Mouse (Mus musculus): ENCODE data around the gene Rpap2. TPM values are rescaled to one million over a fixed set of nuclear protein-coding genes. Genes with fewer than 3 reads are reported as not detected.

The Rpap2 gene
- polyA plus RNA-seq, 1 experiment: 9.7 TPM

GRCm38 (mm10) chr5:107569148-107569547 lies 28.0 kb upstream of the Rpap2 start:
- no peak overlapping the region for H3ac ChIP-seq (ENCODE audit: control insufficient read depth, insufficient read length)
- no peaks in the 10 kb centered on the region for H3K27me3 ChIP-seq (ENCODE audit: control insufficient read depth, insufficient read depth, insufficient read length)
- H3K4me3 ChIP-seq: no peak overlapping the region
- H3K4me2 ChIP-seq (ENCODE audit: low read depth): no peak overlapping the region
- TF ChIP-seq E2F4 (IDR thresholded peaks at IDR 0.05; ENCODE audit: insufficient read depth): no peak
- no peak for TF ChIP-seq SRF (IDR thresholded peaks at IDR 0.05; ENCODE audit: control insufficient read depth, insufficient read length, low read depth)
- TF ChIP-seq CEBPB (IDR thresholded peaks at IDR 0.05; ENCODE audit: insufficient read depth, poor library complexity, severe bottlenecking): no peak
- no peak for TF ChIP-seq MAX (IDR thresholded peaks at IDR 0.05; ENCODE audit: low read depth)
- TF ChIP-seq USF1 (IDR thresholded peaks at IDR 0.05; ENCODE audit: low read depth): no peak
- TF ChIP-seq MYOG (IDR thresholded peaks at IDR 0.05; ENCODE audit: control insufficient read depth in 1 of 3, insufficient read depth in 1 of 3, insufficient read length in 2 of 3, low read depth in 2 of 3): no peak
- no peak for TF ChIP-seq TCF3 (IDR thresholded peaks at IDR 0.05; ENCODE audit: insufficient read length, low read depth)
- TF ChIP-seq POLR2A (IDR thresholded peaks at IDR 0.05; ENCODE audit: insufficient read length, low read depth): no peak
- TF ChIP-seq REST (IDR thresholded peaks at IDR 0.05; ENCODE audit: insufficient read depth, insufficient read length): no peak
- TF ChIP-seq TCF12 (IDR thresholded peaks at IDR 0.05; ENCODE audit: insufficient read depth, poor library complexity, severe bottlenecking): no peak
- TF ChIP-seq POLR2AphosphoS2 (IDR thresholded peaks at IDR 0.05; ENCODE audit: insufficient read length, low read depth): no peak
- no peak for TF ChIP-seq MYOD1 (IDR thresholded peaks at IDR 0.05; ENCODE audit: control insufficient read depth in 1 of 3, insufficient read length in 2 of 3, low read depth in 2 of 3)
- H3K79me2 ChIP-seq (ENCODE audit: control insufficient read depth, insufficient read depth): no peaks in the 10 kb centered on the region
- H3K36me3 ChIP-seq (ENCODE audit: control insufficient read depth, insufficient read depth): peaks cover 3% of the 10 kb centered on the region

- H3K79me2 ChIP-seq (ENCODE audit: control insufficient read depth, insufficient read depth): no peaks in the 10 kb centered on the region
- H3K4me3 ChIP-seq: peak overlapping the region; percentile 87
- H3K4me2 ChIP-seq (ENCODE audit: low read depth): peak overlapping the region; percentile 85
- H3ac ChIP-seq (ENCODE audit: control insufficient read depth, insufficient read length): peak overlapping the region; percentile 94
- TF ChIP-seq TCF12 (IDR thresholded peaks at IDR 0.05; ENCODE audit: insufficient read depth, poor library complexity, severe bottlenecking) (no peak), MYOG (IDR thresholded peaks at IDR 0.05; ENCODE audit: control insufficient read depth in 1 of 3, insufficient read depth in 1 of 3, insufficient read length in 2 of 3, low read depth in 2 of 3) (no peak), TCF3 (IDR thresholded peaks at IDR 0.05; ENCODE audit: insufficient read length, low read depth) (no peak), POLR2A (IDR thresholded peaks at IDR 0.05; ENCODE audit: insufficient read length, low read depth) (no peak), MAX (IDR thresholded peaks at IDR 0.05; ENCODE audit: low read depth) (no peak), E2F4 (IDR thresholded peaks at IDR 0.05; ENCODE audit: insufficient read depth) (no peak), SRF (IDR thresholded peaks at IDR 0.05; ENCODE audit: control insufficient read depth, insufficient read length, low read depth) (no peak), CEBPB (IDR thresholded peaks at IDR 0.05; ENCODE audit: insufficient read depth, poor library complexity, severe bottlenecking) (no peak), POLR2AphosphoS2 (IDR thresholded peaks at IDR 0.05; ENCODE audit: insufficient read length, low read depth) (no peak), MYOD1 (IDR thresholded peaks at IDR 0.05; ENCODE audit: control insufficient read depth in 1 of 3, insufficient read length in 2 of 3, low read depth in 2 of 3) (no peak), USF1 (IDR thresholded peaks at IDR 0.05; ENCODE audit: low read depth) (no peak), REST (IDR thresholded peaks at IDR 0.05; ENCODE audit: insufficient read depth, insufficient read length) (no peak)
- H3K27me3 ChIP-seq (ENCODE audit: control insufficient read depth, insufficient read depth, insufficient read length): no peaks in the 10 kb centered on the region
- peaks cover 13% of the 10 kb centered on the region for H3K36me3 ChIP-seq (ENCODE audit: control insufficient read depth, insufficient read depth)
These were observed 1.2 kb downstream of the Rpap2 start for GRCm38 (mm10) chr5:107598380-107598779.

DNA sequence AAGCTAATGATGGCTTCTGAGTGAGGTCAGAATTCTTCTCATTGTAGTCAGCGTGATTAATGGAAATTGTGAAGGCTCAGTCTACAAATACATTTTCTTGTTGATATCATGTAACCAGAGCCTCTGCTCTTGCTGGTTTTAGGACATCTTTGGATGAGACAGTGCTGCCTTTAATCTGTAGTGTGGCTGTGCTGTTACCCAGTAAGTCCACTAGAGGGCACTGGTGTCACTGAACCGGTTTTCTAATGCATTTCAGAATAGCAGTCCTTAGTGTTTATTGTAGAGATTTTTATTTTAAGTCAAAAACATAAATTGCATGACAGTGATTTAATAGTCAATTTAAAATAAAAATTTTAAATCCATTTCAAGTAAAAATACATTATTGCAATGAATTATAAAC lies 14.1 kb downstream of the Rpap2 start:
- no peak overlapping the region for H3K4me2 ChIP-seq (ENCODE audit: low read depth)
- no peaks in the 10 kb centered on the region for H3K27me3 ChIP-seq (ENCODE audit: control insufficient read depth, insufficient read depth, insufficient read length)
- TF ChIP-seq MAX (IDR thresholded peaks at IDR 0.05; ENCODE audit: low read depth) (no peak), TCF3 (IDR thresholded peaks at IDR 0.05; ENCODE audit: insufficient read length, low read depth) (no peak), POLR2AphosphoS2 (IDR thresholded peaks at IDR 0.05; ENCODE audit: insufficient read length, low read depth) (no peak), MYOG (IDR thresholded peaks at IDR 0.05; ENCODE audit: control insufficient read depth in 1 of 3, insufficient read depth in 1 of 3, insufficient read length in 2 of 3, low read depth in 2 of 3) (no peak), USF1 (IDR thresholded peaks at IDR 0.05; ENCODE audit: low read depth) (no peak), MYOD1 (IDR thresholded peaks at IDR 0.05; ENCODE audit: control insufficient read depth in 1 of 3, insufficient read length in 2 of 3, low read depth in 2 of 3) (no peak), CEBPB (IDR thresholded peaks at IDR 0.05; ENCODE audit: insufficient read depth, poor library complexity, severe bottlenecking) (no peak)
- peaks cover 21% of the 10 kb centered on the region for H3K36me3 ChIP-seq (ENCODE audit: control insufficient read depth, insufficient read depth)
- H3ac ChIP-seq (ENCODE audit: control insufficient read depth, insufficient read length): no peak overlapping the region
- H3K4me3 ChIP-seq: no peak overlapping the region
- H3K79me2 ChIP-seq (ENCODE audit: control insufficient read depth, insufficient read depth): no peaks in the 10 kb centered on the region

- H3K4me3 ChIP-seq: no peak overlapping the region
- H3K27me3 ChIP-seq (ENCODE audit: control insufficient read depth, insufficient read depth, insufficient read length): no peaks in the 10 kb centered on the region
- TF ChIP-seq CEBPB (IDR thresholded peaks at IDR 0.05; ENCODE audit: insufficient read depth, poor library complexity, severe bottlenecking) (no peak), POLR2AphosphoS2 (IDR thresholded peaks at IDR 0.05; ENCODE audit: insufficient read length, low read depth) (no peak), REST (IDR thresholded peaks at IDR 0.05; ENCODE audit: insufficient read depth, insufficient read length) (no peak), POLR2A (IDR thresholded peaks at IDR 0.05; ENCODE audit: insufficient read length, low read depth) (no peak), USF1 (IDR thresholded peaks at IDR 0.05; ENCODE audit: low read depth) (no peak), SRF (IDR thresholded peaks at IDR 0.05; ENCODE audit: control insufficient read depth, insufficient read length, low read depth) (no peak), TCF3 (IDR thresholded peaks at IDR 0.05; ENCODE audit: insufficient read length, low read depth) (no peak), MYOD1 (IDR thresholded peaks at IDR 0.05; ENCODE audit: control insufficient read depth in 1 of 3, insufficient read length in 2 of 3, low read depth in 2 of 3) (no peak), MAX (IDR thresholded peaks at IDR 0.05; ENCODE audit: low read depth) (no peak), MYOG (IDR thresholded peaks at IDR 0.05; ENCODE audit: control insufficient read depth in 1 of 3, insufficient read depth in 1 of 3, insufficient read length in 2 of 3, low read depth in 2 of 3) (no peak), E2F4 (IDR thresholded peaks at IDR 0.05; ENCODE audit: insufficient read depth) (no peak), TCF12 (IDR thresholded peaks at IDR 0.05; ENCODE audit: insufficient read depth, poor library complexity, severe bottlenecking) (no peak)
- no peak overlapping the region for H3ac ChIP-seq (ENCODE audit: control insufficient read depth, insufficient read length)
- peaks cover 22% of the 10 kb centered on the region for H3K36me3 ChIP-seq (ENCODE audit: control insufficient read depth, insufficient read depth)
- no peaks in the 10 kb centered on the region for H3K79me2 ChIP-seq (ENCODE audit: control insufficient read depth, insufficient read depth)
- H3K4me2 ChIP-seq (ENCODE audit: low read depth): no peak overlapping the region
These were observed 20.8 kb downstream of the Rpap2 start for GRCm38 (mm10) chr5:107617986-107618385.

Measured in myocyte (in vitro differentiated cells).